In the genomic region with DNA sequence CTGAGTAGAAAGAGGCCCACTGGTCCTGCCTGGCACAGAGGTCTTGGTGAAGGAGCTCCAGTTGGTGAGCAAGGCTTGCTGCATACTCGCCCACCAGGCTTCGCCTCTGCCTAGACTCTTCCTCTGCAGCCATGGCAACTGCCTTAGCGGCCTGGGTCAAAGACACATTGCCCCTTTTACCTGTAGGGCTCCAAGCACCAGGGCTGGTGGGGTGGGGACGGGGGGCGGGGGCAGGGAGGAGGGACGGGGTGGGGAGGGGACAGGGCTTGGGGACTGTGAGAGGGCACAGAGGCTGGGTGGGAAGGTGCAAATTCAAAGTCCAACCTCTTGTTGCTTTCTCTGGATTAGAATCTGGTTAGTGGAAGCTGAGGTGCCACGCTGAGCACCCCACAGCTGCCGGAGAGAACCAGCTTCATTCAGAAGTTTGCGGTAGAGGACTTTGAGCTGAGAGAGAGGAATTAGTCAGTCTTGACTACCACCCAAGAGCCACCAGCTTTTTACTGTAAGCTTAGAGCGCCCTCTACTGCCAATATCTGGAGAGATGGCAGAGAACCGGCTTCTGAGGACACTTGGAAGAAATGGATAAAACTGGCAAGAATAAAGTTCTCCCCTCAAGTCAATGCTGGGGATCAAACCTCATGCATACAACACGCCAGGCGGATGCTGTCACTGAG, we compare ENCODE assay signal across 7 mouse cellular contexts. TPM values are rescaled to one million over a fixed set of nuclear protein-coding genes. Genes with fewer than 3 reads are reported as not detected.
DNase-seq lines count a peak whose midpoint lies in the region; ATAC-seq and TF ChIP-seq lines count a peak whose summit lies in the region.

No protein-coding gene starts in this region.

- no peak overlapping the region for H3K9ac ChIP-seq in hindbrain, embryonic 13.5 days

- no peaks in the 10 kb centered on the region for H3K36me3 ChIP-seq in hindbrain, embryonic 13.5 days

- no peak for TF ChIP-seq POLR2A in cerebellum, adult 2 months (IDR thresholded peaks at IDR 0.05; ENCODE audit: borderline replicate concordance, insufficient read depth, low read length)

- no peak overlapping the region for H3K4me2 ChIP-seq in hindbrain, embryonic 13.5 days

- TF ChIP-seq CTCF in cerebellum, adult 2 months (IDR thresholded peaks at IDR 0.05; ENCODE audit: borderline replicate concordance, insufficient read depth, low read depth, low read length), result peak; percentile 69; the same call in 1 of the 2 replicates

- H3K27ac ChIP-seq in cerebellum, adult 2 months (ENCODE audit: insufficient read depth, low read length), result no peak overlapping the region
- no peak overlapping the region for H3K27ac ChIP-seq in hindbrain, embryonic 13.5 days

- peaks cover 8% of the 10 kb centered on the region for H3K4me1 ChIP-seq in cerebellum, adult 2 months (ENCODE audit: control insufficient read depth, insufficient read depth, low read length)
- H3K4me1 ChIP-seq in hindbrain, embryonic 13.5 days (replicated peaks), result no peaks in the 10 kb centered on the region

- H3K9me3 ChIP-seq in hindbrain, embryonic 13.5 days, result no peaks in the 10 kb centered on the region

- no peak overlapping the region for H3K4me3 ChIP-seq in cerebellum, adult 2 months (replicated peaks; ENCODE audit: insufficient read depth, low read depth, low read length)
- no peak overlapping the region for H3K4me3 ChIP-seq in hindbrain, embryonic 13.5 days

- no peaks in the 10 kb centered on the region for H3K27me3 ChIP-seq in cerebellum, adult 2 months (ENCODE audit: control insufficient read depth, insufficient read depth, low read length)
- H3K27me3 ChIP-seq in hindbrain, embryonic 13.5 days, result peaks cover 7% of the 10 kb centered on the region; the same call in 1 of the 2 replicates

- ATAC-seq in frontal cortex, adult (ENCODE audit: low TSS enrichment), result peak; percentile 93
- 0 out of 2 replicates have a peak, but pooled peaks have one; percentile 36 for ATAC-seq in hindbrain, embryonic 13.5 days (ENCODE audit: low FRiP score)

- 24% methylated on average over 13 of the region's 13 CpGs for WGBS in cerebellum, adult 2 months
- whole genome bisulfite sequencing in hindbrain, embryonic 13.5 days, result 18% methylated on average over 13 of the region's 13 CpGs

- DNase-seq in R1 (ENCODE audit: low read depth, low spot score), result peak; percentile 71
- peak; percentile 56 to 61 for DNase-seq in cerebellum, adult 2 months
- DNase-seq in layer of hippocampus, postnatal 10 days (ENCODE audit: low spot score in 2 of 2), result peak; percentile 76
- DNase-seq in lung, postnatal 10 days, result peak; percentile 83
- peak; percentile 67 for DNase-seq in right cerebral cortex, postnatal 14 days

RNA-seq across cellular contexts. Expression of gene Gm32742, which starts 13.1 kb away (rescaled TPM):
- polyA plus RNA-seq in cerebellum, adult 2 months (2012; rRNA removed), result 0.02 TPM in 1 of 2 replicates, not detected in the other
- 0.04 TPM in 1 of 2 replicates, not detected in the other for polyA plus RNA-seq in hindbrain, embryonic 13.5 days (2015; fragmentation: Nextera tagmentation; extraction: Ambion mirVana)
- total RNA-seq in layer of hippocampus, postnatal 10 days (2021), result not detected

RNA-seq across cellular contexts. Expression of gene 4833427G06Rik, which starts 50.3 kb away (rescaled TPM):
- 0.29 and 0.48 TPM in 2 replicates for polyA plus RNA-seq in cerebellum, adult 2 months (2012; rRNA removed)
- polyA plus RNA-seq in hindbrain, embryonic 13.5 days (2015; fragmentation: Nextera tagmentation; extraction: Ambion mirVana), result 1.2 and 2.1 TPM in 2 replicates
- under 1 TPM; 0.58 to 0.75 TPM for total RNA-seq in layer of hippocampus, postnatal 10 days (2021)
